Mouse (Mus musculus): ENCODE measurements around the gene Osbpl9. TPM values are rescaled to one million over a fixed set of nuclear protein-coding genes. Genes with fewer than 3 reads are reported as not detected.

Gene Osbpl9
- polyA plus RNA-seq, 1 experiment from 2014 or later: 70.3 TPM

DNA sequence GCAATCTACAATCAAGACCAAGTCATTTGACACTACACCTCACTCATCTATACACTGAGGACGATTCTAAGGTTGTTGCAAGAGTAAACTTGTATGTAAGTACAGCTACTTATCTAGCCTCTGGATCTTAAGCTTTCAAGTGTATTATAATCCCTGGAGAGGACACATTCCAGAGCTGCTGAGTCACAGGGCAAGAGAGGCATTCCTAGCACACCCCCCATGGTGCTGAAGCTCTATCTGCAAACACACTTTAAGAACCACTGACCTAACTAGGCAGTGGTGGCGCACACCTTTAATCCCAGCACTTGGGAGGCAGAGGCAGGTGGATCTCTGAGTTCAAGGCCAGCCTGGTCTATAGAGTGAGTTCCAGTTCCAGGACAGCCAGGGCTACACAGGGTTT is 51.9 kb downstream of the Osbpl9 start:
- Histone ChIP-seq H3K4me3 (no peak overlapping the region), H3K9me3 (replicated peaks) (no peaks in the 10 kb centered on the region), H3K27me3 (no peaks in the 10 kb centered on the region), H3K27ac (no peak overlapping the region), H3K4me2 (no peak overlapping the region), H3K9ac (no peak overlapping the region), H3K36me3 (ENCODE audit: poor library complexity, severe bottlenecking) (no peaks in the 10 kb centered on the region), H3K4me1 (0 out of 2 replicates have a peak, but pooled peaks cover 3% of the 10 kb centered on the region)
- ATAC-seq: no peak
- WGBS: 79% methylated on average over 2 of the region's 2 CpGs

GRCm38 (mm10) chr4:109149411-109149810 is 52.7 kb downstream of the Osbpl9 start:
- 88% methylated on average over 2 of the region's 2 CpGs for WGBS

GRCm38 (mm10) chr4:109147278-109148038 is 54.6 kb downstream of the Osbpl9 start:
- H3K36me3 ChIP-seq (ENCODE audit: poor library complexity, severe bottlenecking): no peaks in the 10 kb centered on the region
- ATAC-seq: peak; percentile 30; the same call in 1 of the 2 replicates
- H3K4me1 ChIP-seq: no peaks in the 10 kb centered on the region
- no peaks in the 10 kb centered on the region for H3K9me3 ChIP-seq (replicated peaks)
- H3K9ac ChIP-seq: no peak overlapping the region
- WGBS: 63% methylated on average over 11 of the region's 11 CpGs
- H3K4me2 ChIP-seq: no peak overlapping the region
- H3K4me3 ChIP-seq: no peak overlapping the region
- H3K27me3 ChIP-seq: no peaks in the 10 kb centered on the region
- H3K27ac ChIP-seq: no peak overlapping the region

More at GRCm38 (mm10) chr4:109149411-109149810, 52.7 kb downstream of the Osbpl9 start:
- Histone ChIP-seq H3K4me1 (0 out of 2 replicates have a peak, but pooled peaks cover 3% of the 10 kb centered on the region), H3K9me3 (replicated peaks) (no peaks in the 10 kb centered on the region), H3K4me2 (no peak overlapping the region), H3K27me3 (no peaks in the 10 kb centered on the region), H3K9ac (no peak overlapping the region), H3K36me3 (ENCODE audit: poor library complexity, severe bottlenecking) (no peaks in the 10 kb centered on the region), H3K4me3 (no peak overlapping the region), H3K27ac (no peak overlapping the region)
- no peak for ATAC-seq

DNA sequence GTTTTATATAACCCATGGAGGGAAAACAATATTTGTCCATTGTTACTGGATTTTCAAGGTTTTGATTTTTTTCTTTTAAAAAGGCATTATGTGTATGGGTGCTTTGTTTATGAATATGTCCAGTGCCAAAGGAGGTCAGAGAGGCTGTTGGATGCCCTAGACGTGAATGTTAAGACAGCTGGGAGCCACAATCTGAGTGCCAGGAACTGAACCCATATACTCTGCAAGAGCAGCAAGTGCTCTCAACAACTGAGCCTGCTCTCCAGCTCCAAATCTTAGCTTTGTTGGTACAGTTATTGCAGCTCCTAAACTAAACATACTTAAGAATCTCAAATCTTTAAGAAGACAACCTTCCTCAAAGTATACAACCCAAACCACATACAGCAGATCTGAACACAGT is 59.0 kb downstream of the Osbpl9 start:
- no peaks in the 10 kb centered on the region for H3K36me3 ChIP-seq (ENCODE audit: poor library complexity, severe bottlenecking)
- H3K4me2 ChIP-seq: no peak overlapping the region
- ATAC-seq: no peak
- no peaks in the 10 kb centered on the region for H3K27me3 ChIP-seq
- no peak overlapping the region for H3K4me3 ChIP-seq
- H3K4me1 ChIP-seq: no peaks in the 10 kb centered on the region
- no peaks in the 10 kb centered on the region for H3K9me3 ChIP-seq (replicated peaks)
- WGBS: 81% methylated on average over 1 of the region's 1 CpGs
- H3K9ac ChIP-seq: no peak overlapping the region
- H3K27ac ChIP-seq: no peak overlapping the region

- H3K4me2 ChIP-seq: no peak overlapping the region
- no peaks in the 10 kb centered on the region for H3K9me3 ChIP-seq (replicated peaks)
- no peaks in the 10 kb centered on the region for H3K36me3 ChIP-seq (ENCODE audit: poor library complexity, severe bottlenecking)
- WGBS: 62% methylated on average over 4 of the region's 4 CpGs
- H3K27ac ChIP-seq: no peak overlapping the region
- no peak for ATAC-seq
- H3K4me3 ChIP-seq: no peak overlapping the region
- no peaks in the 10 kb centered on the region for H3K4me1 ChIP-seq
- no peak overlapping the region for H3K9ac ChIP-seq
- no peaks in the 10 kb centered on the region for H3K27me3 ChIP-seq
Observed at GRCm38 (mm10) chr4:109138551-109138950, 63.5 kb downstream of the Osbpl9 start.

DNA sequence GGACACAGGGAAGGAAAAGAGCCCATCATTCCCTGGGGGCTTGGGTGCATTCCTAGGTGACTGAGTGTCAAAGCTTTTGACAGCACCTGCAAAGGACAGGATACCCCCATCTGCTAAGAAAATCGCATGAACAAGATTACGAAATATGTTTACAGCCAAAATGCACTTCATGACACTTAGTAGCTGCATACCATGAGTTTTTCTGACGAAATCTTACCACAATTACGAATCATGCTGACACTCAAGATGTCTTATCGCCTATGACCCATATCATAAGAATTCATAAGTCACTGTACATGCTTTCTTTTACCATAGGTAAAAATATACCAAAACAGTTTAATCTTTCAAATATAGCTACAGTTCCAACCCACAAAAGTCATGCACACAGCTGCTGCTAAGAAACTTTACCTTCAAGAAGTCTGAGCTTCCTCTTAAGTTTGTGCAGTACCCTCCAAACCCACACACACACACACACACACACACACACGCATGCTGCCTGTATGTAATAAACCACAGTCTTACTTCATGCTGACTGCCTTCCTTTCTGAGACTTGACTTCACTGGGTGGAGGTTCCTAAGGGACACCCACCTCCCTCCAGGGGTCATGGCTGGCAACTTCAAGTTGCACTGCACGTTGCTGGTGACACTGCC is 65.5 kb downstream of the Osbpl9 start:
- Histone ChIP-seq H3K4me2 (no peak overlapping the region), H3K27ac (no peak overlapping the region), H3K4me1 (no peaks in the 10 kb centered on the region), H3K4me3 (no peak overlapping the region), H3K9ac (no peak overlapping the region), H3K36me3 (ENCODE audit: poor library complexity, severe bottlenecking) (no peaks in the 10 kb centered on the region), H3K9me3 (replicated peaks) (no peaks in the 10 kb centered on the region), H3K27me3 (no peaks in the 10 kb centered on the region)
- 88% methylated on average over 7 of the region's 7 CpGs for WGBS
- no peak for ATAC-seq

DNA sequence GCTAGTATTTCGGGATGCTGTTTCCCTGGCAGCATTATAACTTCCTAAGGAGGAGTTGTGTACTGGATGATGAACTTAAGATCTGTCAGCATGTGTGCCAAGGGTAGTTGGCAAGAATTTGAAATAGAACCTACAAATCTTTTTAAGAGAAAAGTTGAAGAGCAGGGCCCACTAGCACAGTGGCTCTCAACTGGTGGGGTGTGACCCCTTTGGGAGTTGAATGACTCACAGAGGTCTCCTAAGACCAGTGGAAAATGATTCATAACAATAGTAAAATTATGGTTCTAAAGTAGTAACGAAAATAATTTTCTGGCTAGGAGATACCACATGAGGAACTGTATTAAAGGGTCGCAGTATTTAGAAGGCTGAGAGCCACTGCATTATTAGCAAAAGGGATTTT is 67.1 kb downstream of the Osbpl9 start:
- no peak overlapping the region for H3K4me3 ChIP-seq
- H3K27me3 ChIP-seq: no peaks in the 10 kb centered on the region
- H3K9me3 ChIP-seq (replicated peaks): no peaks in the 10 kb centered on the region
- H3K4me2 ChIP-seq: no peak overlapping the region
- no peak for ATAC-seq
- no peak overlapping the region for H3K9ac ChIP-seq
- peaks cover 3% of the 10 kb centered on the region; the same call in 1 of the 2 replicates for H3K36me3 ChIP-seq (ENCODE audit: poor library complexity, severe bottlenecking)
- H3K4me1 ChIP-seq: no peaks in the 10 kb centered on the region
- 87% methylated on average over 3 of the region's 3 CpGs for WGBS
- H3K27ac ChIP-seq: no peak overlapping the region

DNA sequence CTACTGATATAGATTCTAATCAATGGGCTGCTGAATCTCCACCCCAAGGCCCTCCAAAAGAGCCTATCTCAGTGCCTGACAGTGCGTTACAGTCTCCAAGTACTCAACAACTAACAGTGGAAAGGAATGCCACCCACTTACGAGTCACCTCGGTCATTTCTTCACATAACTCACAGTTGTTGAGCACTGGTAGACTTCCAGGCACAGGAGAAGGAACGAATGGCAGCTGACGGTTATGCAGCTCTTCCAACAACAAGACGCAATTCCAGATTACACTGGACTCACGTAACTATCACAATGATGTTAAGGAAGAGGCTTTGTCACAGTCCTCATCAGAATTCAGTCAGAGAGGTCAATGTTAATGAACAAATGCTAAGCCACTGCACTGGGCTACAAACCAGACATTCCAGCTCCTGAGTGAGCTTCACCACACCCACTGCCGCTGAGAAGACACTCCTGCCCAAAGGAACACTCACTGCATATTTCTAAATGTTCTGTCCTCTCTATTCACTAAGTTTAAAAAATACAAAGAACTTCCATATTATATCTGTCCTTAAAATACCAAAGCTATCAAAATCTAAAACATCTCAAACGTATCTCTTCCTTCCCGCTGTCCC is 70.7 kb downstream of the Osbpl9 start:
- H3K4me3 ChIP-seq: no peak overlapping the region
- H3K36me3 ChIP-seq (ENCODE audit: poor library complexity, severe bottlenecking): peaks cover 3% of the 10 kb centered on the region; the same call in 1 of the 2 replicates
- H3K4me2 ChIP-seq: no peak overlapping the region
- no peaks in the 10 kb centered on the region for H3K9me3 ChIP-seq (replicated peaks)
- no peak overlapping the region for H3K9ac ChIP-seq
- no peak overlapping the region for H3K27ac ChIP-seq
- H3K4me1 ChIP-seq: peaks cover 10% of the 10 kb centered on the region
- no peaks in the 10 kb centered on the region for H3K27me3 ChIP-seq
- ATAC-seq: no peak
- WGBS: 93% methylated on average over 10 of the region's 10 CpGs

GRCm38 (mm10) chr4:109128971-109129370 is 73.1 kb downstream of the Osbpl9 start:
- no peaks in the 10 kb centered on the region for H3K9me3 ChIP-seq (replicated peaks)
- peaks cover 10% of the 10 kb centered on the region for H3K4me1 ChIP-seq
- H3K4me3 ChIP-seq: no peak overlapping the region
- no peak for ATAC-seq
- no peak overlapping the region for H3K9ac ChIP-seq
- peaks cover 3% of the 10 kb centered on the region; the same call in 1 of the 2 replicates for H3K36me3 ChIP-seq (ENCODE audit: poor library complexity, severe bottlenecking)
- H3K27ac ChIP-seq: no peak overlapping the region
- H3K27me3 ChIP-seq: no peaks in the 10 kb centered on the region
- H3K4me2 ChIP-seq: no peak overlapping the region

DNA sequence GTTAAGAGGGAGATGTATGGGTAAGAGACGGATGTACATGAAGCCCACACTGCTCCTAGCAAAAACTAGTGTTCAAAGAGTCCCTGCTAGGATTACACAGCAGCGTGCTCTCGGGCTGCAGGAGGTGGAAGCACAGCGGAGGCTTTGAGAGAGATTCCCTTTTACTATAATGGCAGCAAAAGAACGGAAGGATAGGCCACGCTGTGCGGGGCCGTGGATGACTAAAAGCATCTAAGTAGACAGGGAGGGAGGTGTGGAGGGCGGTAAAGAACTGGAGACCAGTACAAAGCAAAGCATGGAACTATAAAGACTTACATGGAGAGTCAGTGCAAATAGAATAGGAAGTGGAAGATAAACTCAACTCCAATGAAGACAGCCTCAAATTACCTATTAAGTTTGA is 74.1 kb downstream of the Osbpl9 start:
- H3K4me2 ChIP-seq: no peak overlapping the region
- no peaks in the 10 kb centered on the region for H3K27me3 ChIP-seq
- peak; percentile 36; the same call in 1 of the 2 replicates for ATAC-seq
- no peaks in the 10 kb centered on the region for H3K9me3 ChIP-seq (replicated peaks)
- WGBS: 60% methylated on average over 9 of the region's 9 CpGs
- peaks cover 3% of the 10 kb centered on the region; the same call in 1 of the 2 replicates for H3K36me3 ChIP-seq (ENCODE audit: poor library complexity, severe bottlenecking)
- H3K27ac ChIP-seq: peak overlapping the region; percentile 65
- H3K9ac ChIP-seq: no peak overlapping the region
- no peak overlapping the region for H3K4me3 ChIP-seq
- peaks cover 10% of the 10 kb centered on the region for H3K4me1 ChIP-seq

DNA sequence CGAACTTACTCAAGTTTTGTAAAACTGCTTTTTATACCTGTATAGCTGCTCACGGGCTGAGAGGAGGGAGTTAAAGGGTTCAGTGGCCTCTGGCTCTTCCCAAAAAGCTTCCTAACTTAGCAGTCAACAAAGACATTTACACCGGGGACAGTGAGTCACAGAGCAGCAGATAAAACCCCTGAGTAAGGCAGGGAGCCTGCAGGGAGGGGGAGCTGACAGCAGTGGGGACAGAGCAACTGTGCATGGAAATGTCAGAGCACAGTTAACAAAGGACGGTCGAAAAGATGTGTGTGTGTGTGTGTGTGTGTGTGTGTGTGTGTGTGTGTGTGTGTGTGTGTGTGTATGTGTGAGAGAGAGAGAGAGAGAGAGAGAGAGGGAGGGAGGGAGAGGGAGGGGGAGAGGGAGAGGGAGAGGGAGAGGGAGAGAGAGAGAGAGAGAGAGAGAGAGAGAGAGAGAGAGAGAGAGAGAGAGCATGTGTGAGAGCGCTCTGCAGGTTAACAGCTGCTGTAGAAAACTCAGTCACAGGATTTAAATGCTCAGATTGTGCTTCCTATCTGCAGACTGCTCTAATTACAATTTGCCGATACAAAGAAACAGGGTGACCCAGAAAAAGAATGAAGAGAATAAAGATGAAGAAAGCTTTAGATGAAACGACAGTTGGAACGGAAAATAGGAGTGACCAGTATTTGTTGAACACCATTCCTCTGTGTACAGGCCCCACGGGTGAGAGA is 75.1 kb downstream of the Osbpl9 start:
- Histone ChIP-seq H3K9me3 (replicated peaks) (no peaks in the 10 kb centered on the region), H3K27me3 (no peaks in the 10 kb centered on the region), H3K4me1 (peaks cover 10% of the 10 kb centered on the region), H3K4me3 (no peak overlapping the region), H3K4me2 (no peak overlapping the region), H3K9ac (no peak overlapping the region), H3K27ac (peak overlapping the region; percentile 65), H3K36me3 (ENCODE audit: poor library complexity, severe bottlenecking) (peaks cover 3% of the 10 kb centered on the region; the same call in 1 of the 2 replicates)
- peak; percentile 69 for ATAC-seq
- WGBS: 35% methylated on average over 10 of the region's 10 CpGs

Measured in forebrain, embryonic 13.5 days (tissue).